Mouse (Mus musculus) E14TG2a.4 (cell line): ENCODE results near the gene Atp6v0e.

ENCODE experiments used
- CTCF ChIP-seq: conservative IDR thresholded peaks from 2 replicates; pipeline ENCODE4 v1.5.1; 2014; ENCODE audit warnings: low read length
- NANOG ChIP-seq: IDR thresholded peaks from 2 replicates; pipeline ENCODE4 v1.6.1; 2014; ENCODE audit warnings: borderline replicate concordance, low read length, mixed read lengths
- POU5F1 ChIP-seq: IDR thresholded peaks from 2 replicates; pipeline ENCODE4 v1.6.1; 2014; ENCODE audit warnings: low read length, borderline replicate concordance

GRCm38 (mm10) chr17:26715271-26715758 is 52.3 kb downstream of the Atp6v0e start, which contains the start of gene Crebrf:
- no peak for TF ChIP-seq CTCF
- no peak for TF ChIP-seq NANOG
- no peak for TF ChIP-seq POU5F1
